Mouse (Mus musculus): ENCODE data around the gene Psd.

DNA sequence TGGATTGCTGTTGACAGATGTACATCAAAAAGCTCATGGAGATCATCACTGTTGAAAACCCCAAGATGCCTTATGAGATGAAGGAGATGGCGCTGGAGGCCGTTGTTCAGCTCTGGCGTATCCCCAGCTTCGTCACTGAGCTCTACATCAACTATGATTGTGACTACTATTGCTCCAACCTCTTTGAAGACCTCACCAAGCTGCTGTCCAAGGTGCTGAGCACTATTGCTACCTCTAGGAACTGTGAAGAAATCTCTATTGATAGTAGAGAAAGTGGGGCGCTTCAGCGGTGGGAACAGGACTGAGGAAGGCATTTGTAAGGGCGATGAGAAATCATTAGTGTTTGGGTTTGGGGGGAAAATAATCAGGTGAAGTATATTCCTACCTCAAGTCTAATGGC lies 62.2 kb downstream of the Psd start:
- no peak for TF ChIP-seq GATA1 (IDR thresholded peaks at IDR 0.05; ENCODE audit: low read length)
- no peak for TF ChIP-seq TAL1 (IDR thresholded peaks at IDR 0.05; ENCODE audit: low read length)

Measured in erythroblast, embryonic 14.5 days (primary cell).